ENCODE assay signal across 8 mouse cellular contexts in genomic region chr11:100931254-100931921, GRCm38 (mm10). TPM values are rescaled to one million over a fixed set of nuclear protein-coding genes. Genes with fewer than 3 reads are reported as not detected.
DNase-seq lines count a peak whose midpoint lies in the region; TF ChIP-seq lines count a peak whose summit lies in the region.

No protein-coding gene starts in this region.

- peak overlapping the region; percentile 65 for H3K27ac ChIP-seq in bone marrow macrophage, adult 2 months (ENCODE audit: insufficient read depth, low read depth, low read length)
- peak overlapping the region; percentile 89 for H3K27ac ChIP-seq in kidney, adult 2 months (ENCODE audit: insufficient read depth, low read depth, low read length)
- H3K27ac ChIP-seq in cerebellum, adult 2 months (ENCODE audit: insufficient read depth, low read length): no peak overlapping the region

- peaks cover 47% of the 10 kb centered on the region for H3K4me1 ChIP-seq in bone marrow macrophage, adult 2 months (ENCODE audit: control insufficient read depth, insufficient read depth, low read length)
- H3K4me1 ChIP-seq in kidney, adult 2 months (ENCODE audit: control insufficient read depth, insufficient read depth, low read length): peaks cover 18% of the 10 kb centered on the region
- peaks cover 4% of the 10 kb centered on the region; the same call in 1 of the 2 replicates for H3K4me1 ChIP-seq in cerebellum, adult 2 months (ENCODE audit: control insufficient read depth, insufficient read depth, low read length)

- intact Hi-C loops in left cerebral cortex, postnatal 25 days (cut with DNase I): no loop called here

- no peaks in the 10 kb centered on the region for H3K27me3 ChIP-seq in kidney, adult 2 months (replicated peaks; ENCODE audit: control insufficient read depth, insufficient read depth, low read length)
- no peaks in the 10 kb centered on the region for H3K27me3 ChIP-seq in cerebellum, adult 2 months (ENCODE audit: control insufficient read depth, insufficient read depth, low read length)

- WGBS in kidney, adult 2 months: 7% methylated on average over 12 of the region's 12 CpGs
- WGBS in cerebellum, adult 2 months: 49% methylated on average over 12 of the region's 12 CpGs

- no peak for TF ChIP-seq POLR2A in bone marrow macrophage, adult 2 months (IDR thresholded peaks at IDR 0.05; ENCODE audit: borderline replicate concordance, low read depth, low read length)
- no peak for TF ChIP-seq POLR2A in kidney, adult 2 months (IDR thresholded peaks at IDR 0.05; ENCODE audit: low read depth, low read length)
- no peak for TF ChIP-seq POLR2A in cerebellum, adult 2 months (IDR thresholded peaks at IDR 0.05; ENCODE audit: borderline replicate concordance, insufficient read depth, low read length)

- DNase-seq in ovary, postnatal 36 days (ENCODE audit: low spot score): peak; percentile 36
- DNase-seq in ovary, postnatal 14 days (ENCODE audit: low spot score): no peak
- DNase-seq in kidney, adult 2 months: peak; percentile 76
- peak; percentile 52 for DNase-seq in lung, postnatal 14 days
- peak; percentile 52 for DNase-seq in testis, postnatal 14 days (ENCODE audit: low spot score)
- no peak for DNase-seq in cerebellum, adult 2 months
- DNase-seq in left cerebral cortex, postnatal 25 days (ENCODE audit: low spot score in 2 of 2): no peak

- no peaks in the 10 kb centered on the region; the same call in 1 of the 2 replicates for H3K36me3 ChIP-seq in kidney, adult 2 months (ENCODE audit: control insufficient read depth, insufficient read depth, low read length)

- no peak for TF ChIP-seq CTCF in bone marrow macrophage, adult 2 months (IDR thresholded peaks at IDR 0.05; ENCODE audit: low read depth, low read length)
- no peak for TF ChIP-seq CTCF in kidney, adult 2 months (conservative IDR thresholded peaks at IDR 0.05; ENCODE audit: insufficient read depth, insufficient read length, low read depth, low read length)
- no peak for TF ChIP-seq CTCF in cerebellum, adult 2 months (IDR thresholded peaks at IDR 0.05; ENCODE audit: borderline replicate concordance, insufficient read depth, low read depth, low read length)

- H3K4me3 ChIP-seq in bone marrow macrophage, adult 2 months (ENCODE audit: insufficient read depth, low read length): peak overlapping the region; percentile 70
- peak overlapping the region; percentile 76 for H3K4me3 ChIP-seq in kidney, adult 2 months (ENCODE audit: insufficient read depth, low read depth, low read length)
- H3K4me3 ChIP-seq in cerebellum, adult 2 months (replicated peaks; ENCODE audit: insufficient read depth, low read depth, low read length): no peak overlapping the region

RNA-seq across cellular contexts. Expression of gene Stat3, which starts 8.0 kb away (rescaled TPM):
- 73.3 and 76.6 TPM in 2 replicates for polyA plus RNA-seq in bone marrow macrophage, adult 2 months (2012; ENCODE audit: insufficient read depth, insufficient read length, missing spikeins)
- 55.5 and 57.2 TPM in 2 replicates for polyA plus RNA-seq in kidney, adult 2 months (2012; rRNA removed)
- polyA plus RNA-seq in cerebellum, adult 2 months (2012; rRNA removed): 45.0 and 47.5 TPM in 2 replicates
- total RNA-seq in left cerebral cortex, postnatal 25 days (2021): 10 to 100 TPM; 44.1 to 45.0 TPM

RNA-seq across cellular contexts. Expression of gene Cavin1, which starts 39.3 kb away (rescaled TPM):
- 3.8 and 4.1 TPM in 2 replicates for polyA plus RNA-seq in bone marrow macrophage, adult 2 months (2012; ENCODE audit: insufficient read depth, insufficient read length, missing spikeins)
- 32.1 and 35.0 TPM in 2 replicates for polyA plus RNA-seq in kidney, adult 2 months (2012; rRNA removed)
- 14.9 and 15.6 TPM in 2 replicates for polyA plus RNA-seq in cerebellum, adult 2 months (2012; rRNA removed)
- total RNA-seq in left cerebral cortex, postnatal 25 days (2021): 10 to 100 TPM; 16.6 to 18.0 TPM

Comparison
In these comparisons a context has a peak if more than half of its experiments do, and no peak if none do; other contexts are left out.
1. DNase-seq: peak in ovary, postnatal 36 days (single experiment), kidney, adult 2 months (single experiment), lung, postnatal 14 days (single experiment) and testis, postnatal 14 days (single experiment); none in ovary, postnatal 14 days (single experiment), cerebellum, adult 2 months (0 of 2) and left cerebral cortex, postnatal 25 days (0 of 2).